Mouse (Mus musculus): ENCODE data around the gene Rasa2.
A peak's percentile ranks its signal among the peaks of the same experiment; 100 is the strongest.
"Not testable (repeated sequence)": the region's sequence is repeated elsewhere in the genome, so short reads cannot be mapped to it uniquely, and the experiment has no call there.

Gene Rasa2

GRCm38 (mm10) chr9:96526011-96526410 is 105.4 kb downstream of the Rasa2 start:
- no peak for DNase-seq (ENCODE audit: low spot score)

- no peak for DNase-seq (ENCODE audit: low spot score)
Measured at GRCm38 (mm10) chr9:96524972-96525506, 106.4 kb downstream of the Rasa2 start, which contains the start of gene Gm28729. TSS of gene Gm28729 (minus strand) at chr9:96525264.

GRCm38 (mm10) chr9:96523148-96523547 is 108.3 kb downstream of the Rasa2 start:
- no peak for DNase-seq (ENCODE audit: low spot score)

- not testable (repeated sequence) for DNase-seq (ENCODE audit: low spot score)
Measured at GRCm38 (mm10) chr9:96521574-96521973, 109.8 kb downstream of the Rasa2 start.

- no peak for DNase-seq (ENCODE audit: low spot score)
Measured at GRCm38 (mm10) chr9:96517429-96517828, 114.0 kb downstream of the Rasa2 start.

GRCm38 (mm10) chr9:96516806-96517205 is 114.6 kb downstream of the Rasa2 start:
- DNase-seq (ENCODE audit: low spot score), result no peak

GRCm38 (mm10) chr9:96515737-96516136 is 115.7 kb downstream of the Rasa2 start:
- no peak for DNase-seq (ENCODE audit: low spot score)

GRCm38 (mm10) chr9:96514278-96514677 is 117.1 kb downstream of the Rasa2 start:
- no peak for DNase-seq (ENCODE audit: low spot score)

GRCm38 (mm10) chr9:96506011-96506498 is 125.4 kb downstream of the Rasa2 start:
- DNase-seq (ENCODE audit: low spot score), result no peak

GRCm38 (mm10) chr9:96505156-96505555 is 126.3 kb downstream of the Rasa2 start:
- no peak for DNase-seq (ENCODE audit: low spot score)

- no peak for DNase-seq (ENCODE audit: low spot score)
Measured at GRCm38 (mm10) chr9:96504116-96504895, 127.1 kb downstream of the Rasa2 start.

- DNase-seq (ENCODE audit: low spot score), result no peak
Measured at GRCm38 (mm10) chr9:96502856-96503610, 128.4 kb downstream of the Rasa2 start.

- DNase-seq (ENCODE audit: low spot score), result no peak
Measured at GRCm38 (mm10) chr9:96501217-96501616, 130.2 kb downstream of the Rasa2 start.

GRCm38 (mm10) chr9:96493212-96493611 is 138.2 kb downstream of the Rasa2 start:
- DNase-seq (ENCODE audit: low spot score), result no peak

GRCm38 (mm10) chr9:96491810-96492209 is 139.6 kb downstream of the Rasa2 start:
- DNase-seq (ENCODE audit: low spot score), result peak; percentile 49
